Mouse (Mus musculus) Patski (cell line): Measurements from ENCODE around the gene Rnf181. TPM values are rescaled to one million over a fixed set of nuclear protein-coding genes. Genes with fewer than 3 reads are reported as not detected.

Experiments
- ATAC-seq: fragments of 100-300 bp; one replicate; pipeline ENCODE4 v1.8.0; 2021
- CTCF ChIA-PET: fragments of 350-600 bp; sonication (Branson Sonifier 250); formaldehyde crosslinking; loops from one replicate; lab custom pipeline; 2022; ENCODE audit warnings: inconsistent platforms; lab: Charles Lee
- POLR2A ChIA-PET: fragments of 350-600 bp; sonication (Branson Sonifier 250); formaldehyde crosslinking; loops from one replicate; lab custom pipeline; 2022; ENCODE audit warnings: antibody characterized with exemption, inconsistent platforms; lab: Charles Lee
- DNase-seq: peaks from one replicate; pipeline ENCODE4 v3.0.0-alpha.2; 2011; ENCODE audit warnings: low read depth, low spot score
- H3K27me3 ChIP-seq: fragments of 371-371 bp; one replicate; pipeline ENCODE4 v1.5.1; 2021
- CTCF ChIP-seq: fragments of 100-300 bp; IDR thresholded peaks from one replicate; pipeline ENCODE4 v1.5.1; 2021
- in situ Hi-C: fragments of 300-500 bp; cut with MboI; formaldehyde crosslinking; loops from 3 replicates; pipeline ENCODE4 v1.11.1; 2018; ENCODE audit warnings: low pct_unique_long_range_greater_than_20kb, mixed read lengths
- polyA plus RNA-seq: library from polyadenylated mRNA; unstranded; gene quantifications from one replicate; pipeline ENCODE4 v1.2.3, GENCODE M21; 2021

Rnf181 gene
- polyA plus RNA-seq, 1 experiment from 2014 or later: 98.4 TPM

GRCm38 (mm10) chr6:72374820-72375563 lies 8.2 kb upstream of the Rnf181 start:
- no peak for ATAC-seq
- no peak for DNase-seq
- TF ChIP-seq CTCF: no peak
- POLR2A ChIA-PET: interaction anchor here (0.7 to 1.4 kb wide), 2 partner anchors 8 to 20 kb away, joined by 6 to 7 read pairs; partner anchors contain the start of gene Tmem150a
- CTCF ChIA-PET: no interaction called here
- H3K27me3 ChIP-seq: no peaks in the 10 kb centered on the region
- in situ Hi-C loops: no loop called here

GRCm38 (mm10) chr6:72374206-72374605 lies 7.5 kb upstream of the Rnf181 start:
- no peaks in the 10 kb centered on the region for H3K27me3 ChIP-seq
- ChIA-PET POLR2A (no interaction called here), CTCF (no interaction called here)
- no peak for ATAC-seq
- in situ Hi-C loops: no loop called here
- TF ChIP-seq CTCF: no peak
- no peak for DNase-seq

DNA sequence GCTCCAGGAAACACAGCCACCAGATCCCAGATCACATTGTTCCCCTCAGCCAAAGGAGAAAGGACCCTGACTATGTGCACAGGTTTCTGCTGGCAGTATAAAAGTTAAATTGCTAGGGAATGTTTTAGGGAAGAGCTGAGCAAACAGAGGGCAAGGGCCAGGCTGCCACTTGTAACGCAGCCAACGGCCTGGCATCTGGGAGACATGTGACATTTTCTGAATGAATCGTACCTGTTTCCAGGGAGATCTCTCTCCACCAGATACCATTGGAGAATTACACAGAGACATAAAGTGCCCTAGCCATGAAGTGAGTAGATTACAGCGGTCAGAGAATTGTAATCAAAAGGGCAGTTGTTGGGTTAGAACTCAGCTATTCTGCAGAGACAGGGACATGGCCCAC lies 6.4 kb upstream of the Rnf181 start:
- DNase-seq (no peak), ATAC-seq (no peak)
- no peaks in the 10 kb centered on the region for H3K27me3 ChIP-seq
- ChIA-PET POLR2A (no interaction called here), CTCF (interaction anchor here (1.0 kb wide), 1 partner anchor 17 kb away, joined by 3 read pairs; the partner anchor contains the start of gene Vamp8)
- TF ChIP-seq CTCF: no peak
- in situ Hi-C loops: no loop called here

DNA sequence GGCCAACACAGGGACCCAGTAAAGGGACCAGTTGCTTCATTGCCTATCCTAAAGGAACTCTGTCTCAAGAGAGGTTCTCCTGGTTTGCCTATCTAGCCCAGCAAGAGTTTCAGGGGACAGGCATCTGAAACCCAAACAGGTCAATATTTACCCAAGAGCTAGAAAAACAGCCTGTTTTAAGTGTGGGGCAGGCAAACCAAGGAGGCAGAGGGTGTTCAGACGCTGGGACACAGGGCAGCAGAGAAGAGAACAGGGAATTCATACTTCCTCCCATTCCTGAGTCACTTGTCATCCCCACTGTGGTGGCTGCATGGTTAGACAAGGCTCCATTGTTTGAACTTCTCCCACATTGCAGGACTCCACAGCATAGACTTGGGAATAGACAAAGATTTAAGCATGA lies 4.8 kb upstream of the Rnf181 start:
- in situ Hi-C loops: no loop called here
- no peak for TF ChIP-seq CTCF

GRCm38 (mm10) chr6:72371147-72371546 lies 4.4 kb upstream of the Rnf181 start:
- TF ChIP-seq CTCF: no peak
- no peaks in the 10 kb centered on the region for H3K27me3 ChIP-seq
- in situ Hi-C loops: no loop called here
- DNase-seq (no peak), ATAC-seq (peak; percentile 75)
- ChIA-PET CTCF (interaction anchor here (1.1 to 2.2 kb wide), 3 partner anchors 10 to 19 kb away, joined by 4 to 7 read pairs (median 6); partner anchors contain the start of genes Tmem150a and Vamp8), POLR2A (interaction anchor here (1.1 kb wide), 1 partner anchor 19 kb away, joined by 4 read pairs; the partner anchor contains the start of gene Vamp8)

More for the DNA sequence above, 4.8 kb upstream of the Rnf181 start:
- ATAC-seq: peak; percentile 45
- DNase-seq: no peak
- POLR2A ChIA-PET: interaction anchor here (1.1 kb wide), 1 partner anchor 19 kb away, joined by 4 read pairs; the partner anchor contains the start of gene Vamp8
- H3K27me3 ChIP-seq: no peaks in the 10 kb centered on the region
- CTCF ChIA-PET: interaction anchor here (1.1 to 1.9 kb wide), 2 partner anchors 9 to 19 kb away, joined by 4 to 6 read pairs; partner anchors contain the start of gene Vamp8

DNA sequence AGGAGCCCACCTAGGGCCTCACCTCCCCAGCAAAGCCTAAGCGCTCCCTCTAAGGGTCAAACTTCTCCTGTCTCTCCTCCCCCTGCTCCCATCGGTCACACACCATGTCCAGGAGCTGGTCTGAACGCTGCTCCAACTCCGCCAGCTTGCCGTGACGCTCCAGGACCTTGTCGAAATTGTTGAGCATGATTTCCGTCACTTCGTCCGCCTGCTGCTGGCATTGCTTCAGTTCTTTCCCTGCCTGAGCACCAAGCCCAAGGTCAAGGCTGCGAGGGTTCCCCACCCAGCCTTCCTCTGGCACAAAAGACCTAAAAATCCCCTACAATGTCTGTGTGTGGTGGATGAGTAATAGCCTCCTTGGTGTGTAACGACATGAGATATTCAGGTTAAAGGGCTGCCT lies 3.3 kb upstream of the Rnf181 start:
- no peak for ATAC-seq
- no peak for DNase-seq
- CTCF ChIA-PET: interaction anchor here (1.9 to 2.2 kb wide), 2 partner anchors 14 to 20 kb away, joined by 6 to 7 read pairs; partner anchors contain the start of genes Tmem150a and Vamp8
- in situ Hi-C loops: no loop called here
- TF ChIP-seq CTCF: no peak
- POLR2A ChIA-PET: interaction anchor here (0.6 kb wide), 1 partner anchor 22 kb away, joined by 3 read pairs; no protein-coding TSS in a partner anchor
- no peaks in the 10 kb centered on the region for H3K27me3 ChIP-seq

- no peak for ATAC-seq
- DNase-seq: no peak
- no peaks in the 10 kb centered on the region for H3K27me3 ChIP-seq
- ChIA-PET CTCF (interaction anchor here (1.0 to 2.2 kb wide), 2 partner anchors 10 to 14 kb away, joined by 3 to 7 read pairs; partner anchors contain the start of gene Tmem150a), POLR2A (no interaction called here)
- in situ Hi-C loops: no loop called here
- peak; percentile 24 for TF ChIP-seq CTCF
Measured at GRCm38 (mm10) chr6:72369557-72369956, 2.8 kb upstream of the Rnf181 start.

DNA sequence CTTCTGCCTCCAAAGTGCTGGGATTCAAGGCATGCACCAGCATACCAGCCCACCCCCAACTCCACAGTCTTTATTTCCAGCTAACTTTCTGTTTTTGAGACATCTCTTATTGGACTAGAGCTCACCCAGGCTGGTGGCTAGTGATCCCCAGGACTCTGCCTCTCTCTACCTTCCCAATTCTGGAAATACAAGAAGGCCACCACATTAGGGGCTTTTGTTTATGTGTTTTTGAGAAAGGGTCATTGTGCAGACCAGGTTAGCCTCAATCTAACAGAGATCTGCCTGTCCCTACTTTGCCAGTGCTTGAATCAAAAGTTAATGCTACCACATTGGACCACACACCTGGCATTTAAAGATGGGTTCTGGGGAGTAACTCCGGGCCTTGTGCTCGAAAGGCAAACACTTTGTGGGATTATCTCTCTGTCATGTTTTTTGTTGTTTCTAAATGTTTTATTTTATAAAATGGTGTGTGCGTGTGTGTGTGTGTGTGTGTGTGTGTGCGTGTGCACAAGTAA lies 761 bp upstream of the Rnf181 start:
- in situ Hi-C loops: no loop called here
- ChIA-PET POLR2A (no interaction called here), CTCF (no interaction called here)
- TF ChIP-seq CTCF: no peak
- DNase-seq (no peak), ATAC-seq (no peak)
- no peaks in the 10 kb centered on the region for H3K27me3 ChIP-seq

DNA sequence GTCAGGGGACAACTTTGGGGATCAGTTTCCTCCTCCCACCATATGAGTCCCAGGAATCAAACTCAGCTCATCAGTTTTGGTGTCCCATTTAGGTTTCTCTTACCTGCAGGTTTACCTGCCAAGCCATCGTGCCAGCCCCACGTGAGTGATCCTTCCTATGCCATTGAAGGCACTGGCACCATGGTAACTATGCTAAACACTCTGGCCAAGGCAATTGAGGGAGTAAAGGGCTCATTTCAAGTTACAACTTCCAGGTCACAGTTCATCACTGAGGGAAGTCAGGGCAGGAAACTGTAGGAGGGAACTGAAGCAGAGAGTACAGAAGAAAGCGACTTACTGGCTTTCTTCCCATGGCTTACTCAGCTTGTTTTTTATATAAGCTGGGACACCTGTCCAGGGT lies 452 bp downstream of the Rnf181 start:
- ChIA-PET CTCF (no interaction called here), POLR2A (interaction anchor here (0.6 to 0.9 kb wide), 2 partner anchors 23 to 282 kb away, joined by 3 to 6 read pairs; no protein-coding TSS in a partner anchor)

DNA sequence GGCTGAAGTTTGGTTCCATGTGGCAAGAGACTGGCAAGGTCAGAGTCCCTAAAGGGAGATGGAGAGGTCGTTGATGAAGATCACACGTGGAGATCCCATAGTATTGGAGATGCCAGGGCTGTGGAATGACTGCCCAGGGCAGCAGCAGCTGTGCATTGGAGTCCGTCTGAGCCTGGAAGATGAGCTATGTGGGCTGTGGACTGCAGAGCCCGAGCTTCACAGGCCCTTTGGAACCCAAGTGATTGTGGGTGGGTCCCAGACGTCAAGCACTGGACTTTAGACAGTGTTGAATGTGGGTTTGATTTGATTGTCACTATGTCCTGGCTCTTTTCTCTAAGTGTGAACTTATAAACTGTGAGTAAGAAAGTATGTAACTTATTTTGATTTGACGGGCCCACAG lies 1.8 kb downstream of the Rnf181 start:
- in situ Hi-C loops: no loop called here
- H3K27me3 ChIP-seq: no peaks in the 10 kb centered on the region
- ChIA-PET POLR2A (interaction anchor here (1.6 kb wide), 1 partner anchor 33 kb away, joined by 4 read pairs; no protein-coding TSS in a partner anchor), CTCF (interaction anchor here (1.1 to 2.3 kb wide), 7 partner anchors 9 to 88 kb away, joined by 4 to 10 read pairs (median 5); partner anchors contain the start of genes Tmem150a and Vamp8)
- TF ChIP-seq CTCF: no peak
- no peak for DNase-seq
- no peak for ATAC-seq

More for the DNA sequence above, 452 bp downstream of the Rnf181 start:
- no peak for ATAC-seq
- DNase-seq: no peak
- no peak for TF ChIP-seq CTCF
- in situ Hi-C loops: no loop called here
- no peaks in the 10 kb centered on the region for H3K27me3 ChIP-seq
